In the genomic region with DNA sequence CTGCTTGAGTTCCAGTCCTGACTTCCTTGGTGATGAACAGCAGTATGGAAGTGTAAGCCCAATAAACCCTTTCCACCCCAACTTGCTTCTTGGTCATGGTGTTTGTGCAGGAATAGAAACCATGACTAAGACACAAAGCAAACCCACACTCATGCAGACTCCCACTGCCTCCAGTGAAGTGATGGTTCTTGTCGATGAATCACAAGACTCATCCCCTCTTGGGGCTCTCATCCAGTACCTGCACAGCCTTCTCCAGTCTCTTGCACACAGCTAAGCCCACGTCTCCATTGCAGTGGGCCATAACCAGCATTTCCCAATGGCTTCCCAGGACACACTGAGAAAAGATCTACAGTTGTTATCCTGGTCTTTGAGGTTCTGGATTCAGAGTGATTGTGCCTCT, we compare ENCODE assay signal across 30 mouse cellular contexts.
"Had no signal": no experiment of that assay in that cellular context is flagged by ENCODE, and none has a peak within 500 bp of the region (broad histone marks: within the 10 kb centered on the region; RNA-seq: fewer than 3 reads in every experiment).

No protein-coding gene starts in this region.

- ATAC-seq: liver, embryonic 12.5 days; liver, postnatal 0 days; lung, postnatal 0 days; midbrain, embryonic 13.5 days; midbrain, embryonic 15.5 days; midbrain, embryonic 16.5 days had no signal

- H3K27ac ChIP-seq: limb, embryonic 10.5 days; limb, embryonic 12.5 days; limb, embryonic 13.5 days; limb, embryonic 15.5 days; liver, embryonic 12.5 days; liver, embryonic 13.5 days; liver, embryonic 14.5 days; liver, embryonic 15.5 days; lung, embryonic 15.5 days; macrophage; midbrain, embryonic 10.5 days; midbrain, embryonic 12.5 days; midbrain, embryonic 13.5 days; midbrain, embryonic 15.5 days; neural tube, embryonic 12.5 days had no signal

- DNase-seq: left cerebral cortex, postnatal 4 days; liver; liver, embryonic 13.5 days; liver, postnatal 0 days; lung, adult 18-20 months; lung, adult 2 months; lung, embryonic 14.5 days; lung, postnatal 10 days; lung, postnatal 14 days; lung, postnatal 36 days; lung, postnatal 4 days; midbrain, embryonic 14.5 days had no signal

- H3K4me3 ChIP-seq: limb, embryonic 10.5 days; limb, embryonic 12.5 days; limb, embryonic 13.5 days; limb, embryonic 15.5 days; liver, embryonic 12.5 days; liver, embryonic 13.5 days; liver, embryonic 15.5 days; lung, embryonic 15.5 days; megakaryocyte, embryonic 14.5 days; midbrain, embryonic 10.5 days; midbrain, embryonic 12.5 days; midbrain, embryonic 13.5 days; midbrain, embryonic 15.5 days; myocyte; neural tube, embryonic 12.5 days had no signal
